Mouse (Mus musculus) limb, embryonic 10.5 days (tissue): ENCODE measurements at regions not wholly inside any gene's neighbourhood (a gene's known extent, or its start where the extent isn't known, plus 50 kb on each side); places are given as distances from the start of the nearest gene placed in this dataset.

ENCODE experiments used
- DNase-seq: peaks from one replicate; pipeline ENCODE4 v3.0.0-alpha.2; 2017; ENCODE audit warnings: low spot score
- H3K27ac ChIP-seq: fragments of 300-500 bp; sonication (generic); 2 replicates; pipeline ENCODE4 v1.5.1; 2016; ENCODE audit warnings: mild to moderate bottlenecking
- H3K27me3 ChIP-seq: fragments of 300-500 bp; sonication (generic); 2 replicates; pipeline ENCODE4 v1.6.1; 2016; ENCODE audit warnings: low read depth, mild to moderate bottlenecking; ENCODE audit not compliant: poor library complexity, severe bottlenecking
- H3K36me3 ChIP-seq: fragments of 300-500 bp; sonication (generic); 2 replicates; pipeline ENCODE4 v1.6.1; 2016; ENCODE audit warnings: mild to moderate bottlenecking, moderate library complexity
- H3K4me1 ChIP-seq: fragments of 300-500 bp; sonication (generic); 2 replicates; pipeline ENCODE4 v1.6.1; 2016
- H3K4me3 ChIP-seq: fragments of 300-500 bp; sonication (generic); 2 replicates; pipeline ENCODE4 v1.5.1; 2016; ENCODE audit warnings: mild to moderate bottlenecking, moderate library complexity
- H3K9me3 ChIP-seq: fragments of 300-500 bp; sonication (generic); replicated peaks from 2 replicates; pipeline ENCODE4 v1.6.1; 2016; ENCODE audit warnings: mild to moderate bottlenecking
- WGBS: fragments of 180-500 bp; shearing (Covaris S2); methylation state at CpG from one replicate; pipeline ENCODE4 v1.1.7; 2016; 5-methylcytosine and 5-hydroxymethylcytosine counted together

DNA sequence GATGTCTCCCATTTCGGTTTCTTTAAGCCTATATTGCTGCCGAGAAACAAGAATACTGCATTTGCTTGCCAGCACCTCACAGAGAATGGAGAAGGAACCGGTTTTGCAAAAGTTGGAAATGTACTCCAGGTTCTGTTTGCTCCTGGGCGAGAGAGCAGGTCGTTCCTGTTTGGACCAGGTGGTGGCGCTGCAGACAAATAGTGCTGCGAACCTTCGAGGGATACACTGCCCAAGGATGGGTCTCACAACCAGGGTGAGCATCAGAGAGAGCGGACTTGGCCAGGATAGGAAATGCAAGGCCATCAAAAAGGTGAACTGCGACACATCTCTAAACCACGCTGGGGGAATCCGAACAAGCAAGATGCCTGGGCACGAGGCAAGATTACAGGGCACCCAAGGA, 54.0 kb upstream of the Ets2 start:
- DNase-seq, result peak; percentile 88
- Histone ChIP-seq H3K36me3 (no peaks in the 10 kb centered on the region), H3K9me3 (no peaks in the 10 kb centered on the region), H3K27ac (peak overlapping the region; percentile 51), H3K27me3 (no peaks in the 10 kb centered on the region), H3K4me3 (no peak overlapping the region), H3K4me1 (peaks cover 35% of the 10 kb centered on the region)
- 12% methylated on average over 13 of the region's 13 CpGs for WGBS

DNA sequence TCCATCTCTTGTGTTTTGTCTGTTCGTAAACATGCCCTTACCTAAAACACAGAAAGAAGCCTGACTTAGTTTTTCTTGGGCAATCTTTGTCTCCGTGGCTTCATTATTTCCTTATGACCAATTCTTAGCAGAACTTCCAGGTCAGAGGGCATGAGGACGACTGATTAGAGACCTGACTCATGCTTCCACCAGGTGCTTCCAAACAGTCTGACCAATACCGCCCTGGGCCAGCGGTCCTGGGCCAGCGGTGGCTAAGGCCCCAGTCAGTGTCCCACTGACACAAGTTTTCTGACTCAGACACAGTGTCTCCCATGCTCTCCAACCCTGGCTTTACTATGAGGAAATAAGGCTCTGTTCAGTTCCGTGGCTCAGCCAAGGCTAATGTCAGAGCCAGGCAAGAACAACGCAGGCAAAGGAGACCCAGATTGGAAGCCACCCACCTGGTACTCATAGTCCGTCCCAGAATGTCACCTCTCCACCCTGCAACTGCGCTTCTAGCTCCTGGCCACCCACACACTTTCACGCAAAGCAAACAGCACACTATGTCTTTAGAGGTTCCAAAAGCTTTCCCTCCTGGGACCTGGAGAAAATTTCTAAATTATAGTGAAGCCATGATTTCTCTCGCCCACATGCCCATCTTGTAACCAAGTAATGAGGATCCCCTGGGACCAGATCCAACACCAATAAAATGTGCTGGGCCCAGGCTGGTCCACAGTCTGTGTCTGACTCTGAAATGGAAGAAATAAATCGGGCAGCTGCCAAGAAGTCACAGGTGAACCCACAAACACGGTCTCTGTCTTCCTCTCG, 56.6 kb upstream of the Erg start:
- Histone ChIP-seq H3K27ac (peak overlapping the region; percentile 25; the same call in 1 of the 2 replicates), H3K9me3 (no peaks in the 10 kb centered on the region), H3K4me3 (no peak overlapping the region), H3K36me3 (no peaks in the 10 kb centered on the region), H3K27me3 (peaks cover 5% of the 10 kb centered on the region; the same call in 1 of the 2 replicates), H3K4me1 (peaks cover 25% of the 10 kb centered on the region)
- WGBS, result 84% methylated on average over 15 of the region's 15 CpGs
- no peak for DNase-seq

DNA sequence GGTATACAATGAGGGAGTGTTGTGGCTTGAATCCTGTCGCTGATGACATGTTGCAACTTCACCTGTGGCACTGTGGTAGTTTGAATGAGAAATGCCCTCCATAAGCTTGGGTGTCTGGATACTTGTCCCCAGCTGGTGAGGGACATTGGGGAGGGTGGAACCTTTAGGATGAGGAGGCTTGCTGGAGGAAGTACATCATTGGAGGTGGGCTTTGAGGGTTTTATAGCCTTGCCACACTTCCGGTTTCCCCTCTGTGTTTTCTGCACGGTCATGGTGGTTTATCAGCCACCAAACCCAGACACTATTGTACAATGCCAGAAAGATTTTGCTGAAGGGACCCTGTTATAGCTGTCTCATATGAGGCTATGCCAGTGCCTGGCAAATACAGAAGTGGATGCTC, 54.3 kb upstream of the Erg start:
- peaks cover 37% of the 10 kb centered on the region for H3K4me1 ChIP-seq
- no peaks in the 10 kb centered on the region for H3K9me3 ChIP-seq
- no peaks in the 10 kb centered on the region for H3K36me3 ChIP-seq
- no peak for DNase-seq
- no peak overlapping the region for H3K27ac ChIP-seq
- 90% methylated on average over 3 of the region's 3 CpGs for WGBS
- H3K4me3 ChIP-seq, result no peak overlapping the region
- peaks cover 11% of the 10 kb centered on the region for H3K27me3 ChIP-seq

DNA sequence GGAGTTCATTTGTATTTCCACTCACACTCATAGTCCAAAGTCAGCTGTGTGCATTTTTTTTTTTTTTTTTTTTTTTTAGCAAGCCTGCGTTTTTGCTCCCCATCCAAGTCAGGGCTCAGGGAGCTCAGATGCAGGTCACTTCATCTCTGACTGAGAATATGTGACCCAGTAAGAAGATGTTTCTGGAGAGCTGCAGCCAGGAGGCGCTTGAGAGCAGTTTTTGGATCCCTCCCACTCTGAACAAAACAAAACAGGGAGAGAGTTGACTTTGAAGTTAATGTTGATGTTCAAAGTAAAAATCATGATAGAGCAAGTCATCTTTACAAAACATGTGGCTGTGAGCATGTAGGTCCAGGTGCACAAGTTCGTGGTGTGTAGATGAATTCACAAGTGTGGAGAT, 53.3 kb upstream of the Erg start:
- no peaks in the 10 kb centered on the region for H3K9me3 ChIP-seq
- no peak overlapping the region for H3K27ac ChIP-seq
- no peak overlapping the region for H3K4me3 ChIP-seq
- WGBS, result 89% methylated on average over 3 of the region's 3 CpGs
- peaks cover 11% of the 10 kb centered on the region for H3K27me3 ChIP-seq
- no peaks in the 10 kb centered on the region for H3K36me3 ChIP-seq
- H3K4me1 ChIP-seq, result peaks cover 37% of the 10 kb centered on the region
- DNase-seq, result no peak

DNA sequence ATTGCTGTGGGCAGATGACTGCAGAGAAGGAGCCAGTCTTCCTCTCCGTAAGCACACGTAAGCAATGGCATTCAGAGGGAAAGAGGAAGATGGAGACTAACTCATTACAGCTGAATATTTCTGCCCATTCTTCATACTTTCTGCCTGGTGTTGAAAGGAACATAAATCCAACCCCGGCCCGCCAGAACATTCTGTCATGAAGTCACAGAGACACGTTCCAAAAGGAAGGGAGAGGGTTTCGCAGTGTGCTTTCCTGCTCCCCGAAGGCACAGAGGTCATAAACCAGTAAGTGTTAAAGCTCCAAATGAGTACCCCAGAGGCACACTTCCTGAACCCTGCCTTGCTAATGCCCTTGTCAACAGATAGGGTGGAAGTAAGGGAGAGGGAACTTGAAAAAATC, 51.5 kb upstream of the Erg start:
- DNase-seq, result peak; percentile 53
- Histone ChIP-seq H3K27me3 (peaks cover 11% of the 10 kb centered on the region), H3K4me1 (peaks cover 34% of the 10 kb centered on the region), H3K36me3 (no peaks in the 10 kb centered on the region), H3K27ac (peak overlapping the region; percentile 67), H3K4me3 (no peak overlapping the region), H3K9me3 (no peaks in the 10 kb centered on the region)
- 33% methylated on average over 7 of the region's 7 CpGs for WGBS

DNA sequence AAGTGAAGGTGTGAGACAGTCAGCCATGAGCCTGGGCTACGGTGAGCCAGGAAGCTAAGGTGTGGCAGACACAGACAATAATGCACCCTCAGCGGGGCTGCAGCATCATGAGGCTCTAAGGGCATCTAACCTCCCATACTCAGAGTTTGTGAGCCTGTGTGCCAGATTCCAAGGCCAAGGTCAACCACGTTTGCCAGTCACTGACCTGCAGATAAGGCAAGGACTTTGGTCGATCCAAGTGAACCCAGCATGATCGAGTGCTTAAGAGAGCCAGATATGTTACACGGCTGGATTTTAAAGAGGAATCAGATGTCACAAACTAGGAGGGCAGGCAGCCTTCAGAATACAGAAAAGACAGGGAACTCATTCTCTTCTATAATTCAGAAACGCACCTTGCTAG, 50.2 kb upstream of the Erg start:
- 0 out of 2 replicates have a peak overlapping the region, but pooled peaks have one; percentile 42 for H3K27ac ChIP-seq
- H3K9me3 ChIP-seq, result no peaks in the 10 kb centered on the region
- H3K4me3 ChIP-seq, result no peak overlapping the region
- no peak for DNase-seq
- no peaks in the 10 kb centered on the region for H3K36me3 ChIP-seq
- peaks cover 11% of the 10 kb centered on the region for H3K27me3 ChIP-seq
- peaks cover 34% of the 10 kb centered on the region for H3K4me1 ChIP-seq
- WGBS, result 81% methylated on average over 7 of the region's 7 CpGs
